Mouse (Mus musculus): Measurements from ENCODE around the gene Pcdh19. TPM values are rescaled to one million over a fixed set of nuclear protein-coding genes. Genes with fewer than 3 reads are reported as not detected.

Pcdh19 gene
- total RNA-seq, 2 experiments from 2014 or later = 52.1 to 55.0 TPM

DNA sequence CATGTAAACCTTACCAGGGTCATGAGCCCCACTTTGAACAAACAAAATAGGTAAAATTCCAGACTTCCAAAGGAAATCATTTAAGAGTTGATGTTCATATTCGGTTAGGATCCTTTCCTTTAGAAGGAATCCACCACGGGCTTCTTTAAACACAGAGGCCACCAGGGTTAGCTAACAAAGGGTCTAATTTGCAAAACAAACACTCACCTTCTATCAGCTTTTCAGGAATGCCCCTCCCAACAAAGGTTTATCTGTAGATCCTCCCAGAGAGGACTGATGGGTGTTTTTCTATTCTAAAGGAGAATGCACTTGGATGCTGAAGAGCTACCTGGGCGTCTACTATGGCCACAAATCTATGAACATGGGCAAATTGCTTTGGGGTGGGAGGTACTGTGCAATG lies 15.0 kb downstream of the Pcdh19 start:
- intact Hi-C loops (cut with DNase I) = no loop called here
- no peak for DNase-seq (ENCODE audit: low spot score in 2 of 2)

DNA sequence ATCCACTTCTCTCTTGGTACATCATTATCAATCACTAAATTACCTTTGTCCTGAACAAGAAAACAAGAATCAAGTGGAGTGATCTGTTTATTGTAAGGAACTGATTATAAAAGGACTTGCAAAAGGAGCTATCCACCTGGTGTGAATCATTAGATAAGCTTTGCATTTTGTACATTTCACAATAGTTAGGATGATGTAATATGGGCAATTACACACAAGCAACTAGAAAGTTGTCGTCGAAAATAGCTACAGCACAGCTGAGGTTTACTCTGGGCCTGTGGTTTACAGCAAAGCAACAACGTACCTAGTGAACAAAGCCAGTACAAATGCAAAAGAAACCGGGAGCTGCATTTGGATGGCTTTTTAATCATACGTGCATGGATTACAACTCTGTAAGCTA lies 28.7 kb downstream of the Pcdh19 start:
- no peak for DNase-seq (ENCODE audit: low spot score in 2 of 2)
- intact Hi-C loops (cut with DNase I) = no loop called here

DNA sequence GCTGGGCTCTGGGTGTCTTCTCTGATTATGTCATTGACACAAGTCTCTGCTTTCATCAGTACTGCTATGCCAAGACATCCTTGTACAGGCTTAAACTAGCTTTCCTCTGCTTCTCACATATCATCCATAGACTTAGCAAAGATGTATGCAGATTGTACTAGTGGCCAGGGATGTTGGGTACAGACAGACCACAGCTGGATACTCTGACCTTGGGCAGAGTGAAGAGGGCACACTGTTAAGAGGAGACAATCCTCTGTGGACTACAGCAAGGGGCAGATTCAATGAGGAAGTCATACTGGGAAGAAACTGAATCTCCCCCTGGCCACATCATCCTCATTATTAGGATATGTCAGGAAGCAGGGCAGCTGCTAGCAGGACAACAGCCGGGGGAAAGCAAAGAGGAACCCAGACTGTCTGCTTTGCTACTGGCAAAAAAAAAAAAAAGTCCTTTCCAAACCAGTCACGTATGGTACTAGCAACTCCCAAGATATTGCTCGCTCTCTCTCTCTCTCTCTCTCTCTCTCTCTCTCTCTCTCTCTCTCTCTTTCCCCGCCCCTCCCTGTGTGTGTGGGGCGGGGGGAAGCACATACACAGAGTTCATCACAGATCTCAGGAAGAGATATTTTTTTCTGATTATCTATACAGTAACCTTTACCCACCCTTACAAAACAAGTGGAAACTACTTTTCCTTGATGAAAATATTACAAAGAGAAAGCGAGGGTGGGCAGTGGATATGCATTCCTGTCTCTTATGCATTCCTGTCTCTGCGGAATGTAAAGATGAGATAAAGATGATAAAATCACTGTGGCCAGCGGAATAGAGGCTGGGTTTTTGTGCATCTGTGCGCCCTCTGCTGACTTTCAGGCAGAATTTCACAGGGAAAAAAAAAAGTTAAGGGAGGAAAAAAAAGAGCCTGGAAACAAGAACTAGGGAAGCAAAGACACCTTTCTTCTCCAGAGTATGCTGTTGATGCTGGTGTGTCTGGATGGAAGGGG lies 31.2 kb downstream of the Pcdh19 start:
- intact Hi-C loops (cut with DNase I) = no loop called here
- peak; percentile 20 to 41 for DNase-seq (ENCODE audit: low spot score in 2 of 2)

DNA sequence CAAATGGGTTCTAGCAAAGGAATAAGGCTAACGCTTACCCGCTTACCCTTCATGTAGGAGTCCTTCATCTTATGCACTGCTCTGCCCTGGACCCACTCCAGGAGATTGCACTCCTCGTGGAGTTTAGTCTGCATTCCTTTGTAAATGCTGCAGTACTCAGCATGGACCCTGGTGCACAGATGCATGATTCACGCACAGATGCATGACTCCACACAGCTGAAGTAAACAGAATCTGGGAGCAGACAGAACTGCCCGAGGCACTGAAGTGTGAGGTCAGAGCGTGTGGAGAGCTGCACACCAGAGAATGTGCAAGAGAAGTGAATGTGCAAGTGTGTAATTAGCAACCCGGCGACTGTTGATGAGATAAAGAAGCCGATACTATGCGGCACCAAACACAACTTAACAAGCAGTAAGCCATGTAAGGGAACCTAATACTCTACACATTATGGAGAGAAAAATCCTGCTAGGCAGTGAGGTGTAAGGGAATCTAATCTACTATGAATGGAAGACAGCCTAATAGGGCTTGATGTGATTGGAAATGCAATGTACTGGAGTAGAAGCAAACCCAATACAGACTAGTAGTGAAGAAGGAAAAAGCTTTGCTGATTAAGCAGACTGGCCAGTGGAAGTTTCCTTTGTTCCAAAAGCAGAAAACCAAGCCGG lies 32.8 kb downstream of the Pcdh19 start:
- intact Hi-C loops (cut with DNase I) = no loop called here
- DNase-seq (ENCODE audit: low spot score in 2 of 2) = no peak

DNA sequence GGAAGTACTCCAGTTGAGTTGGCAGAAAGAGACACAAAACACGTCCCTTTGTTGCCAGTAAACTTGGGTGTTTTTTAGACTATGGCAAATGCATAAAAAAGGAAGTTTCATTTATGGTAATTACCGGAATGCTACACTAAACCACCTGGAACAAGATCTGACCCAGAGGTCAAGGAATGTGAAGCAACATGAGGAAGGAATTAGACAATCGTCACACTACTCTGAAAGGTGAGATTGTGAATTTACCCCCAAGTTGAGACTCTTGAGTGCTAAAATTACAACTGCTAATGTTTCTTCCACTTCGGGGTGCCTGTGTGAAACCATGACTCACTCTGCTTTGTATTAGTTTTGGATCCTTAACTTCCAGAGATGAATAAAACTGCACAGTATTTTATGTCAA lies 33.6 kb downstream of the Pcdh19 start:
- no peak for DNase-seq (ENCODE audit: low spot score in 2 of 2)
- intact Hi-C loops (cut with DNase I) = no loop called here

DNA sequence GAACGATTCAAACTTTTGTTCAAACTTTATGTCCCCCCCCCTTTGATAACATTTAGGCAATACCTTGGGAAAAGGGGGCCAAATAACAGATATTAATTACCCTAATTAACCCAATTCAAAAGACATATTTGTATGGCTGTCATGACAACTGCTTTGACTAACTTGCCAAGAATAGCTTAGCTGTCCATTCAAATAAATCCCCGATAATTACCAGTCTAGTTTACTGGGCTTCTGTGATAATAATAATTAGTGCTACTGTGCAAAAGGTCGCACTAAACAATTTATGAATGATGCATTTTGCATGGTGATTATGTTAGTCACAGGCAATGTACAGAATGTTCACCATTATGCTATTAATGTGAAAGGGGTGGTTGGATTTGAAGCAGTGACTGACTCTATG lies 35.7 kb downstream of the Pcdh19 start:
- intact Hi-C loops (cut with DNase I) = no loop called here
- DNase-seq (ENCODE audit: low spot score in 2 of 2) = no peak

DNA sequence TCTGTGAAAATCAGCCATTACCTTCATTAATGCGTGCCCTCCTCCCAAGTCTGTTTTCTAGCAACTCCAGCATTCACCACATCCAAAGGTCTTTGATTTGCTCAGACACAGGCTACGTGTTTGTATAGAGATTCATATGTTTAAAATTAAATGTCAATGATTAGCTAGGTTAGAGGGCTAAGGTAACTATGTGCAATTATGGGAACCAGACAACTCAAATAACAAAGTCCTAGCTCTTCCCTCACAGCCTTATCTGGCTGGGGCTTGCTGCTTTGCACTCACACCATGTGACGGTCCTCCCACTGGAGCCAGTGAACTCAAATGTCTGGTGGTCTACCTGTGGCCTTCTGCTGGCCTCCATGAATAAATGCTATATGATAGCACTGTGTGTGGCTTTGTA lies 38.4 kb downstream of the Pcdh19 start:
- DNase-seq (ENCODE audit: low spot score in 2 of 2) = no peak
- intact Hi-C loops (cut with DNase I) = no loop called here

DNA sequence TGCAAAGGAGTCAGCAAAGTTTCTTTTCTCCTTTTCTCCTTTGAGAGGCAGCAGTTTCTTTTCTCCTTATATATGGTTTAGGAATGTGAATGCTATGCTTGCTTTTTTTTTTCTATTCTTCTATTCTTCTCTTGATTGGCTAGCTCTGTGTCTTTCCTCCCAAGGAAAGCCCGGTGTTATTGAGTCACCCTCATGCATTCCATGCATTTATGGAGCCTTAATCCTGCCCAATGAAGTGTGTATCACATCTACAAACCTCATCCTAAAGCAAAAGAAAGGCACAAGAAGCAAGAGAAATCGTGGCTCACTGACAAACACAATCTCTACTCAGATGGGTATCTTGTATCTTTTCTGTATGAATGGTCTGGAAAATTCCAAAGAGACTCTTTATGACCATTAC lies 41.0 kb downstream of the Pcdh19 start:
- intact Hi-C loops (cut with DNase I) = no loop called here
- no peak for DNase-seq (ENCODE audit: low spot score in 2 of 2)

DNA sequence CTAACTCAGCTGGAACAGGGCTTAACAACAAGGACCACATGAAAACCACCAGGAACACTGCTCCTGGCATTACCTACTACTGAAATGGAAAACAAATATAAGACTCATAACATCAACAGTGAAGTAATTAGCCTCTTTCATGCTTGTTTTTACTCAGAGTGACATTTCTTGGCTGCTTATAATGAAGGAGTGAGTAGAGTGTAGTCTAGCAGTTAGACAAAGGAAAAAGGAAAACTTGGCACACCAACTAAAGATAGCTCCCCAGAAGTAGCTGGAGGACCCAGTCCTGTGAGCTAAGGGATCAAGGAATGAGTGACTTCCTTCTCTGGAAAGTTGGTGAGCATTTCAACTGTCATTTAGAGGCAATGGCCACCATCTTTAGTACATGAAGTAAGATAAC lies 49.3 kb downstream of the Pcdh19 start:
- intact Hi-C loops (cut with DNase I) = no loop called here
- no peak for DNase-seq (ENCODE audit: low spot score in 2 of 2)

DNA sequence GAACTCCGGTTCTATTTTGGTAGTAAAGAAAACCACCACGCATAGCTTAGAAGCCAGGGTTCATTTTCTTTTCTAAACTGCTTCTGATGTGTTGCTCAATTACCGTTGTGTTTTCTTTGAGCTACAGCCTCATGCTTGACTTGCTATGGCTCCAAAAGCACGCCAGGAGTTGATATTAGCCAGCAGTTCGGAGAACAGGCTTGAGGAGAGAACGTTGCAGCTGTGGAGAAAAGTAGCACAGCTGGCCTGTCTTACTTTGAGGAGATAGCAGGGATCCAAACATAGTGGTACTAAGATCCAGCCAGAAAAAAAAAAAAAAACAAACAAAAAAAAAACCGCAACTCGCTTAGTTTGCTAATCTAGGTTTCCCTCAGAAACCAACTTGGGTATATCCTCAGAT lies 59.2 kb downstream of the Pcdh19 start:
- DNase-seq (ENCODE audit: low spot score in 2 of 2) = no peak

DNA sequence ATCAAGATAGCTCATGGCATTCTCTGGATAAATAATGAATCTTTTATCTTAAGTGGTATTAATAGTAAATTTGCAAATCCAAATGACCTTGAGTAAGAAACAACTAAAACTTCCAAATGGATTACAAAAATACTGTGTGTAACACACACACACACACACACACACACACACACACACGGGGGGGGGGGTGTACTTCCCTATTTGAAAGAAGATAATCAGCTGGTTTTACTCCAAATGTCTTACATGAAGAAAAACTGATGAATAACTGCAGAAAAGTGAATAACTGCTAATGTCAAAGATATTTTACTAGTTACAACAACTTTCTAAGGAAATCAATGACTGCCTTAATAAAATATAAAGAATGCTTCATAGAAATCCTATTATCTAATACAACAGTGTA lies 70.6 kb downstream of the Pcdh19 start:
- intact Hi-C loops (cut with DNase I) = no loop called here
- no peak for DNase-seq (ENCODE audit: low spot score in 2 of 2)

More for the DNA sequence above, 59.2 kb downstream of the Pcdh19 start:
- intact Hi-C loops (cut with DNase I) = no loop called here

DNA sequence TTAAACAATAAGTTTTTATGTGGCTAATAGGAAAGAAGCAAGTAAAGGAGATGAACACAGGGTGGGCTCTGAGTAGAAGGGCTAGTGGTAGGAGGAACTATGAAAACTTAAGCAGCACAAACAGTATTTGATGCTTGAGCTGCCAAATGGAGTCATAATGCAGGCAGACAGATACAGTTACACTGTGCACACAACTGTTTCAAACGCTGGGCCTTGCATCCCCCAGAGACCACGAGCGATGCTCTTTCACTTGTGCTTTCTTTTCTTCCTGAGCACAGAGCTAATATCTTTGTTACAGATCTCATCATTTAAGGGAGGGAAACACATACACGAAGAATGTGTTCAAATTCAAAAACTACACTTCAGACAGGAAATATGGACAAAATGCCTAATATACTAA lies 83.0 kb downstream of the Pcdh19 start:
- no peak for DNase-seq (ENCODE audit: low spot score in 2 of 2)
- intact Hi-C loops (cut with DNase I) = no loop called here

DNA sequence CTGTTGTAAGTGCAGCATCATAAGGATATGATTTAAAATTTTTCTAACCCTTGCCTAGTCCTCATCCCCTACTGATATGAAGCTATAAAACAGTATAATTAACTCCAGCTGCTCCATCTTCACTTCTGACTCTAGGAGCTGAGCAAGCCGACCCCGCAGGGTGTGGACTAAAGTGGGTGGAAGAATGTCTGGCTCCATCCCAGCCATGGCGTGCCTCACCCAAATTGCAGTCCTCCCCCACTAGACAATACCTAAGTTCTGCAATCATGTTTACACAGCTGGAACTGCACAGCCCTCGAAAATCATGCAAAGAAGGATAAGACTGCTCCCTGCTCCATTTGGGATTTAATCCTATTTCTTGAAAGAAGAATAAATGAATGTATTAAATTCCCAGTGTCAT lies 84.5 kb downstream of the Pcdh19 start:
- intact Hi-C loops (cut with DNase I) = no loop called here
- no peak for DNase-seq (ENCODE audit: low spot score in 2 of 2)

DNA sequence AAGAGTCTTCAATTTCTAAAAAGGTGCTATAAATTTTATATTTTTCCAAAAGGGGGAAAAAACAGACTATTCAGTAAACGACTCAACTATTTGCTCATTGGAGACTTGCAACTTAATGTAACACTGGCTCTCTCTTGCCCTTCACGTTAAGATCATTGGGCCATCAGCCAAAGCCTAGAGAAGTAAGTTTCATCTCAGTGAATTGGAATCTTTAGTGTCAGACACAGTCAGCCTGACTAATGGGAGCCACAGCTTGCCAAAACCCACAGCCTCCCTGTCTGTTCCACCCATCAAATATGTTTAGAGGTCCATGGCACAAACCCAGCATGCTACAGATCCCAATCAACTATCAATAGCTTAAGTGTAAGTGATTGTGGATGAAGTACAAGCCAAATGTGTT lies 86.7 kb downstream of the Pcdh19 start:
- intact Hi-C loops (cut with DNase I) = no loop called here

DNA sequence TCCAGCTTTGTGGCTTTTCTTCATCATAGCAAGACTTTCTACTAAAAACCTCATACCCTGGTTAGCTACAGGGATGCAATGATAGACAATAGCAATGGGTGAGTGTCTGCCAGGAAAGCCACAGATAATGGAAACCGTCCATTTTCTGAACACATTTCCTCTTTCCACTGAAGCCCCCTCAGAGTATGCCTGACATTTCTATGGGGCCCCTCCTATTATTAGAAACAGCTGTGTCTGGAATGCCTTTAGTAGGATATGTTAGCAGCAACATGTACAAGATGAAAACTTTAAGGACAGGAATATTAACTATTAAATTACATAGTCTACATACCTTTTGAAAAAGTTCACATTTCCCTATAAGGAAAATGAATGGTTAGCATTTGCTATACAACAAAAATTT lies 87.1 kb downstream of the Pcdh19 start:
- intact Hi-C loops (cut with DNase I) = no loop called here
- no peak for DNase-seq (ENCODE audit: low spot score in 2 of 2)

More for the DNA sequence above, 86.7 kb downstream of the Pcdh19 start:
- DNase-seq (ENCODE audit: low spot score in 2 of 2) = no peak

DNA sequence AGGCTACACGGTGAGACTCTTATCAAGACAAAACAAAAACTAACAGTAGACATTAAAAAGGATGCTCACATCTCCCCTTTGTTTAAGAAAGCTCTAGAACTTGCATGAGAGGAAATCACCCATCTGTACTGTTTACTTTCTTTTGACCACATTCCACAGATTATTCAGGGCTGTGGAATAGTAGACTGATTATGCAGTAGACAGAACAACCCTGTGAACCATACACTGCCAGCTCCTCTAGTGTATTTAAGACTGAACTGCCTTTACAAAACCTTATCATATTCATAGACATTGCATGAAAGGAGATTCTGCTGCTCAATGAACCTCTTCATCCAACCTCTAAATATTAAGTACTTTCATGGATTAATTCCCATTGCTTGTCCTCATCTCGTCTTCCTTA lies 87.6 kb downstream of the Pcdh19 start:
- no peak for DNase-seq (ENCODE audit: low spot score in 2 of 2)
- intact Hi-C loops (cut with DNase I) = no loop called here

DNA sequence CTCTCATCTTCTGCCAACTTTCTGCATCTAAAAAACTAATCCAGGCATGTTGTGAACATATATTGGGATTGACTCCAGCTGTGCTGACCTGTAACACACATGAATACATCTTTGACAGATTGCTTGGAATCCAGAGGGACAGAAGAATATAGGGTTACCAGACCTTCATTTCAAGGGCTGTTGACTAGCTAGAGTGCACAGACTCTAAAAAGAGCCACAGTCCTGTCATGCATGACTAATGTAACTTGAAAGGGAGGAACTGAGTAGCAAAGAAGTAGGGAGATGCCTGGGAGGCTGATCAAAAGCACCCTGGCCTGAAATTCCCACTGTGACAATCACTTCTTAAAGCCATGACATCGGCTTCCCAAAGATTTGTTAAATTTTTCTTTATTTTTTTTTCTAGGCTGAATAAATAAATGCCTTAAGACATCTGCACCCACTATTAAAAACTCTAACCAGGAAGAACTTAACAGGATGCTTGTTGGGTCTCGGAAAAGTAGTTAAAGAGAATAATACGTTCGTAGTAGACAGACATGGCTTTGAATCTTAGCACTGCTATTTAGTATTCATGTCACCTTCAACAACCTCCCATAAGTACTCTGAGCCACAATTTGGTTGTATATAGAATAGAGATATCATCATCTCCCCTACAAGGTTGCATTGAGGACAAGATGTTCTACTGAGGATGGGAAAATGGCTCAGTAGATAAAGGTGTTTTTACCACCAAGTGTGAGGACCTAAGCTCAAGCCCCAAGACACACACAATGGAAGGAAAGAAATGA lies 113.0 kb downstream of the Pcdh19 start:
- no peak for DNase-seq (ENCODE audit: low spot score in 2 of 2)
- intact Hi-C loops (cut with DNase I) = no loop called here

DNA sequence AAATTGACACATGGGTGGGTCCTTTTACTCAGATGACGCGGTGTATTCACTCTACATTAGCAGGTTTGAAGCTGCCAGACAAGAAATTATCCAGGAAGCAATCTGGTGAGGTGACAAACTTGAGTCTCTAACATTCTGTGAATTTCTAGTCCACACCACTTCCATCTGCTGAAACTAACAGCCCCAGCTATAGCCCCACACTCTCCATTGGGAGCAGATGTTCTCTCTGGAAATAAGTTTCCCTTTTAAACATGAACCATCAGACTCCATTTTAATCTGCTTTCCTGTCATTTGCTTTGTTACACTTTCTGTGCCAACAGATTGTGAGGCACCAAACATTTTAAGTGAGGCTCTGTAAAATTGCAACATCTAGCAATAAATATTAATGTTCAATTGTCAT lies 123.4 kb downstream of the Pcdh19 start:
- intact Hi-C loops (cut with DNase I) = no loop called here
- peak; percentile 3 to 14 for DNase-seq (ENCODE audit: low spot score in 2 of 2)

Measured in left cerebral cortex, postnatal 14 days (tissue).